Mouse (Mus musculus) bone marrow, adult 2 months (tissue): Measurements from ENCODE around the gene Pcif1. TPM values are rescaled to one million over a fixed set of nuclear protein-coding genes. Genes with fewer than 3 reads are reported as not detected.
A peak's percentile ranks its signal among the peaks of the same experiment; 100 is the strongest.
"Not testable (repeated sequence)": the region's sequence is repeated elsewhere in the genome, so short reads cannot be mapped to it uniquely, and the experiment has no call there.

Source experiments
- H3K27ac ChIP-seq: fragments of 200-500 bp; 2 replicates; pipeline ENCODE4 v1.5.1; 2012; ENCODE audit warnings: low read depth, mild to moderate bottlenecking, control low read depth, inconsistent platforms, low read length; ENCODE audit not compliant: control insufficient read depth, poor library complexity, insufficient read depth
- H3K4me1 ChIP-seq: fragments of 200-500 bp; 2 replicates; pipeline ENCODE4 v1.6.1; 2011; ENCODE audit warnings: low read length; ENCODE audit not compliant: control insufficient read depth, insufficient read depth
- H3K4me3 ChIP-seq: fragments of 200-500 bp; replicated peaks from 2 replicates; pipeline ENCODE3; 2011; ENCODE audit warnings: mild to moderate bottlenecking, low read depth, low read length, control low read depth; ENCODE audit not compliant: control insufficient read depth
- CTCF ChIP-seq: fragments of 200-500 bp; IDR thresholded peaks from 2 replicates; pipeline ENCODE4 v1.5.1; 2011; ENCODE audit warnings: low read length, control low read depth; ENCODE audit not compliant: control insufficient read depth, insufficient read depth
- POLR2A ChIP-seq: fragments of 200-500 bp; IDR thresholded peaks from 2 replicates; pipeline ENCODE4 v1.6.1; 2011; ENCODE audit warnings: low read depth, mild to moderate bottlenecking, control low read depth, low read length, borderline replicate concordance; ENCODE audit not compliant: control insufficient read depth
- WGBS: fragments of 180-500 bp; shearing (Covaris S2); methylation state at CpG from one replicate; pipeline ENCODE4 v1.1.7; 2018; 5-methylcytosine and 5-hydroxymethylcytosine counted together
- polyA plus RNA-seq: library from polyadenylated mRNA; stranded (reverse); fragments of >200 nt; gene quantifications from 2 replicates; pipeline ENCODE4 v1.2.4, GENCODE M21; 2011; ENCODE audit warnings: low replicate concordance; ENCODE audit not compliant: missing spikeins, insufficient read depth, insufficient read length

The Pcif1 gene
- polyA plus RNA-seq, 1 experiment, result 31.6 TPM

DNA sequence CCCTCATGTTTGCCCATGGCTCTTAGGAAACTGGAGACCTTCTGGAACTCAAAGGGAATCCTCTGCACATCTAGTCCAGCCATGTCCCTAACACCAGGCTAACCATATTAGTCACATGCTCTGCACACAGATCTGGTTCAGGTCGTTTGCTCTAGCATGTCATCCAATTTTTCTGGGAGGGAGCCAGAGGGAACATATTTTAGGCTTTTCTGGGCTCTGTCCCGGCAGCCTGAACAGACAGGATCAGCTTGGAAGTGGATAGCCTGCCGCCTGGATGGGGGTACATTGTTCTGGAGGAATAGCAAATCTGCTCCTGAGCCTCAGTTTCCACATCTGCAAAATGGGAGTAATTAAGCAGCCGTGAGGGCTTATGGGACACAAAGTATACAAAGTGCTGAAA is 18.0 kb upstream of the Pcif1 start:
- Histone ChIP-seq H3K4me1 (no peaks in the 10 kb centered on the region), H3K27ac (no peak overlapping the region)

GRCm38 (mm10) chr2:164862179-164862861 is 16.8 kb upstream of the Pcif1 start:
- Histone ChIP-seq H3K4me3 (no peak overlapping the region), H3K4me1 (peaks cover 4% of the 10 kb centered on the region), H3K27ac (no peak overlapping the region)
- no peak for TF ChIP-seq POLR2A
- no peak for TF ChIP-seq CTCF
- 17% methylated on average over 9 of the region's 9 CpGs for WGBS

More for the DNA sequence above, 18.0 kb upstream of the Pcif1 start:
- H3K4me3 ChIP-seq, result no peak overlapping the region
- 67% methylated on average over 4 of the region's 4 CpGs for WGBS
- TF ChIP-seq CTCF (no peak), POLR2A (no peak)

DNA sequence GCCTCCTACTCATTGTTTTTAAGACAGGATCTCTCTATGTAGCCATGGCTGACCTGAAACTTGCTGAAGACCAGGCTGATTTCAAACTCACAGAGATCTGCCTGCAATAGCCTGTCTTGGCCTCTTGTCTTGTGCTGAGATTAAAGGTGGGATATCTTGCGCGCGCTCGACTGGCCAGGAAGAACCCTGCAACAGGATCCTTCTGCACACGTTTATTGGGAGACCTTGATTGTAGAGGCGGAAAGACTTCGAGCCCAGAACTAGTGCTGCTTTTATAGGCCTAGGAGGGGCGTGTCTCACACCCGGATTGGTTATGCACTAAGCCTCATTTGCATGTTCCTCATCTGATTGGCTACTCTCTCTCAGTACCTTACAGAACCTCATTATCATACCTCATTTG is 15.7 kb upstream of the Pcif1 start:
- H3K27ac ChIP-seq, H3K4me1 ChIP-seq, H3K4me3 ChIP-seq: not testable (repeated sequence)
- 97% methylated on average over 8 of the region's 9 CpGs for WGBS

DNA sequence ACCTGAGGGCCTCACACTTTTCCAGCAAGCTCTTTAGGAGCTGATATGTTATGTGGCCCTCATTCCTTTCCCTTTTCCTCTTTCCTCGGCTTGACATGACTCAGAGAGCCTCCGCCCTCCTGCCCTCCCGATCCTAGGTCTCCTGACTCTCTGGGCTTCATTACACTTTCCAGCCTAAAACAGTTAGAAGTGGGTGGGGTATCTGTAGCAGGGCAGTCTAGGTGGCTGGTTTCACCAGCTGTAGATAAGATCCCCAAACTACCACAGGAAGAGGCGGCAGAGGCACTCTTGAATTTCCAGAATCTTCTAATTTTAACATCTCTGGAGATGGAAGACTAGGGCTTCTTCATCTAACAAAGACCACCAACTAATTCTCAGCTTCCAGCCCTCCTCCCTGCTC is 14.5 kb upstream of the Pcif1 start:
- TF ChIP-seq POLR2A (no peak), CTCF (no peak)
- no peak overlapping the region for H3K27ac ChIP-seq
- no peak overlapping the region for H3K4me3 ChIP-seq
- 57% methylated on average over 4 of the region's 4 CpGs for WGBS
- peaks cover 7% of the 10 kb centered on the region for H3K4me1 ChIP-seq

DNA sequence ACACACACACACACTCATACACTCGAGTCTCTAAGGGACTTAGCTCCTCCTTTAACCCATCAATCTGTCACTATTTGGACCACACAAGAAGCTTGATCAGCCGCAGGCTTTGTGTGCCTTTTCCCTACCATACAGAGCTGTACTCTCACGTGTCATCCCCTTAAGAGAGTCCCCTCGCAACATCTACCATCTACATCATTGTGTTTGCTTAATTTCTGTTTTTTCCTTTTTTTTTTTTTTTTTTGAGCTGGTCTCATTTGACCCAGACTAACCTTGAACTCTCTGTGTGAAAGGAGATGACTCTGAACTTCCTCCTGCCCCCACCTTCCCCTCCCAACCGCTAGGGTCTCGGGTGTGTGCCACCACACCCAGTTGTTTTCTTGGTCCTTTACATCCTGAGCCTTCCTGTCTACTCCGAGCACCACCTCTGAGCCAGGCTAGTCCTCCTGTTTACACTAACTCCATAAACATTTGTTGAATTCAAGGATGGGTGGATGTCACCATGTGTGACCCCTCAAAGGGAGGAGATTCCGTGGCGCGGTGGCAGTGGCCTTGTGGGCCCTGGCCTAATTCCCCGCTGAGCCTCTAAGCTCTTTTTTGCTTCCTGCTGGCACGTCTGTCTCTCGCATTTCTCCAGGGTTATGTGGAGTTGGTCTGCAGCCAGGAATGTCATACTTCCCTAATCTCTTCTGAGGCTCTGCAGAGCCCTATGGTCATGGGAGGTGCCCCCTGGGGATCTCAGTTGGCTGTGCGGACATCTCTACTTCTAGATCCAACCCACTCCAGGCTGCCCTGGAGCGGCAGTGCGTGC is 12.2 kb upstream of the Pcif1 start:
- Histone ChIP-seq H3K4me1 (peaks cover 7% of the 10 kb centered on the region), H3K27ac (peak overlapping the region; percentile 82), H3K4me3 (no peak overlapping the region)
- TF ChIP-seq POLR2A (no peak), CTCF (no peak)
- 18% methylated on average over 16 of the region's 16 CpGs for WGBS

GRCm38 (mm10) chr2:164867566-164867965 is 11.5 kb upstream of the Pcif1 start:
- TF ChIP-seq CTCF (peak; percentile 62), POLR2A (no peak)
- peaks cover 7% of the 10 kb centered on the region for H3K4me1 ChIP-seq
- H3K27ac ChIP-seq, result peak overlapping the region; percentile 82
- WGBS, result 94% methylated on average over 7 of the region's 7 CpGs
- H3K4me3 ChIP-seq, result no peak overlapping the region

GRCm38 (mm10) chr2:164868491-164868890 is 10.6 kb upstream of the Pcif1 start:
- Histone ChIP-seq H3K4me3 (no peak overlapping the region), H3K27ac (peak overlapping the region; percentile 82), H3K4me1 (peaks cover 7% of the 10 kb centered on the region)
- 21% methylated on average over 7 of the region's 7 CpGs for WGBS
- no peak for TF ChIP-seq CTCF
- TF ChIP-seq POLR2A, result peak; percentile 43; the same call in 1 of the 2 replicates

GRCm38 (mm10) chr2:164871602-164872303 is 7.4 kb upstream of the Pcif1 start:
- 56% methylated on average over 6 of the region's 6 CpGs for WGBS

More at GRCm38 (mm10) chr2:164871602-164872303, 7.4 kb upstream of the Pcif1 start:
- Histone ChIP-seq H3K4me1 (peaks cover 3% of the 10 kb centered on the region; the same call in 1 of the 2 replicates), H3K4me3 (no peak overlapping the region), H3K27ac (no peak overlapping the region)
- TF ChIP-seq POLR2A (no peak), CTCF (no peak)
